Mouse (Mus musculus): Measurements from ENCODE around the gene Notum.

The Notum gene

GRCm38 (mm10) chr11:120673594-120674122 is 12.7 kb upstream of the Notum start:
- no peak for DNase-seq (ENCODE audit: low spot score)

- DNase-seq (ENCODE audit: low spot score), result peak; percentile 96
These were observed 12.0 kb upstream of the Notum start, which contains the start of gene Aspscr1 for GRCm38 (mm10) chr11:120672687-120673593. Gene Aspscr1, plus strand, starts transcription at chr11:120672973.

GRCm38 (mm10) chr11:120666617-120667016 is 5.6 kb upstream of the Notum start:
- DNase-seq (ENCODE audit: low spot score), result no peak

DNA sequence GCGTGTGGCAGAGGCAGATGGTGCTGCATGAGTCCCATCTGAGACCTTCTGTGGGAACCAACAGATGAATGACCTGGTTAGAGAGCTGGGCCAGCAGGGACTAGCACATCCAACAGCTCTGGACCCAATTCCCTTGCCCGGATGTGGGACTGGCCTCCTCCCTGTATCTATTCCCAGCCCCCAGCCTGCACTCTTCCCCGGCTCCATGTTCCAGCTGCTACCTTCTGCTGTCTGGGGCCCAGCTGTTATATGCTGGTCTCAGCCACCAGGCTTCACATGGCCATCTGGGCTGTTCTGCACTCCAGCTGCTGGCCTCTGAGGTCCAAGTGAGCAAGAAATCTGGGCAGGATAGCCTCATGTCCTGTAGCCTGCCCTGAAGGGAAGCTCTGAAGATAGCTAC is 4.4 kb upstream of the Notum start:
- no peak for DNase-seq (ENCODE audit: low spot score)

- DNase-seq (ENCODE audit: low spot score), result no peak
These were observed 2.7 kb upstream of the Notum start for GRCm38 (mm10) chr11:120663714-120664113.

DNA sequence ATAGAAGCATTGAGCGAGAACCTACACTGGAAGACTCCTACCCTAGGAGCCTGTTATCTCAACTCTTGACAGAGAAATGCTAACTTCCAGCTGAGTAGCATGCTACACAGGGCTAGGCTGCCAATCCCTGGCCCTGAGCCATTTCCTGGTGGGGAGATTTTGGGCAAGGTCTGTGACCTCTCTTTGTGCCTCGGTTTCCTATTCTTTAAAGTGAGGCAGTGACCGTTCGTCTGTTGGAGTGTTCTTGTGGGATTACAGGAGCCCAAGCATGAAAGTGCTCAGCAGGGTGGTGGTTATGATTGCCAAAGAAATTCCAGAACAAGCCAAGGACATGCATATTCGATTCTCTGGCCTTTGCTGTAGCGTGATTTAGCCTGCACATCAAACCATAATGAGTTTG is 1.8 kb upstream of the Notum start:
- DNase-seq (ENCODE audit: low spot score), result no peak

DNA sequence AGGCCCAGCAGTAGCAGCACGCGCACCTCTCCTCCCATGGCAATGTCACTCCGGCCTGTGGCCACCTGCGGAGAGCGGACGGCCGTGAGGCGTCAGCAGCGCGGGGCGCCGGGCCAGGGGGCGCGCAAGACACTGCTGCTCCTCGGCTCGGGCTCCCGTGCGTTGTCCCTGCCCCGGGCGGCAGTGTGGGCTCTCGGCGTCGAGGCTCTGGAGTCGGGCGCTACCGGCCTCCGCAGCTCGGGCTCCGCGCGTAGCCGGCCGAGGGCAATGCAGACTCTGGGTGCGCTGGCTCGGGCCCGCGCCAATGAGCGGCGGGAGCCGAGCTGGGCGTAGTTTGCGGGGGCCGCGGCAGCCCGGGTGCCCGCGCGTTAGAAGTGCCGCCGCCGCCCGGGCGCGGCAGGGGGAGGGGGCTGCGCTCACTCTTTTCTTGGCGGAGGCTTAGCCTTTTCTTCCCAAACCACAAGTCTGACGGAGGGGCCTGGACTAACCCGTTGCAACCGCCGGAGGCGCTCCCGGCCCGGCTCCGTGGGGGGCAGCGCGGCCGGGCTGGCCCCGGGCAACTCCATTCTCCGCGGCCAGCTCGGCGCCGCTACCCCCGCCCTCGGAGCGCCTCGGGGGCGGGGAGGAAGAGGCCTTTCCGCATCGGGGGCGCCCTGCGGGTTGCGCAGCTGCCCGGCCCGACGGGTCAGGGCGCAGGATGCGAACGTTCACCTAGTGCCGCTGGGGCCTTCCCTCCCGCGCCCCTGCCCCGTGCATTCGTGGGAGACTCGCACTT is 487 bp downstream of the Notum start:
- DNase-seq (ENCODE audit: low spot score), result peak; percentile 29

- no peak for DNase-seq (ENCODE audit: low spot score)
These were observed 1.3 kb downstream of the Notum start for GRCm38 (mm10) chr11:120659509-120660300.

GRCm38 (mm10) chr11:120658876-120659410 is 2.0 kb downstream of the Notum start:
- DNase-seq (ENCODE audit: low spot score), result peak; percentile 53

DNA sequence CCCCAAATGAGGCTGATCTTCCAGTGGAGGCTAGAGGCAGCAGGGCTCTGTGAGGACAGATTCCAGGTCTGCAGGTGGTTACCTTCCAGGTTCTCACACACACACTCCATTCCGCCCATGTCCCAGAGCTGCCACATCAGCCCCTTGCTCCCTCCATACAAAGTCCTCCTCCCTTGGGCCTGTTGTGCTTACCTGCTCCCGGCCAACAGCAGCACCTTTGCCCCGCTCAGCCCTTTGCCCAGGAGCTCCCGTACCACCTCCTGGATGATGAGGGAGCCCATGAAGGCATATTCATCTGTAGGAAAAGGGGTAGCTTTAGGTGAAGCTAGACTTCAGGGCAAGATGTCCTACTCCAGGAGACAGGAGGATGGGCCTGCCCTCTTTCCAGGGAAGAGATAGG is 3.7 kb downstream of the Notum start:
- DNase-seq (ENCODE audit: low spot score), result no peak

DNA sequence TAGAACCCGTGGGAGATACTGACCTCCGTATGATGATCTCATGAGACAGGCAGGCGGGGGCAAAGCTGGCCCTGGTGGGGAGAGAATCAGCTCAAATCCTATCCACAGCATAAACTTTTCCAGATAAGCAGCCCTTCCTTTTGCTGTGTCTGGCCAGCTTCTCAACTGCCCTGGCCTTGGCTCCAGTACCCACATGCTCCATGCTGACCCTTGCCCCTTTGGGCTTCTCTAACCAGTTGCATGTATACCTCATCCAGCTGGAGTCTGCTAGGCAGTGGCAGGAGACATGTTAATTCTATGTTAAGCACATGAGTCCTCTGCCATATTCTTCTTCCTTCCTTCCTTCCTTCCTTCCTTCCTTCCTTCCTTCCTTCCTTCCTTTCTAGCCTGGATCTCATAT is 6.2 kb downstream of the Notum start:
- no peak for DNase-seq (ENCODE audit: low spot score)

DNA sequence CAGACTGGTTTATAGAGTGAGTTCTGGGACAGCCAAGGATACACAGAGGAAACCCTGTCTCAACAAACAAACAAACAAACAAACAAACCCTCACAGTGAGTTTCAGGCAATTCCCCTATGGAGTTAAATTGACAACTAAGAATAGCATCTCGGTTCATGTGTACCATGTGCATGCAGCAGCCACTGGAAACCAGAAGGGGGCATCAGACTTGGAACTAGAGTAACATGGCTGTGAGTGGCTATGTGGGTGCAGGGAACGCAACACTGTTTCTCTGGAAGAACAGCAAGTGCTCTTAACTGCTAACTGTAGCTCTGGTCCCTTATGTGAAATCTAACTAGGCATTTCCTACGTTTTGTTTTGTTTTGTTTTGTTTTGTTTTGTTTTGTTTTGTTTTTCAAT is 9.1 kb downstream of the Notum start:
- no peak for DNase-seq (ENCODE audit: low spot score)

GRCm38 (mm10) chr11:120648001-120648476 is 12.9 kb downstream of the Notum start, which contains the start of gene Myadml2:
Gene Myadml2, minus strand, starts transcription at chr11:120648158.
- peak; percentile 59 for DNase-seq (ENCODE audit: low spot score)

- DNase-seq (ENCODE audit: low spot score), result no peak
These were observed 13.7 kb downstream of the Notum start for GRCm38 (mm10) chr11:120647047-120647830.

DNA sequence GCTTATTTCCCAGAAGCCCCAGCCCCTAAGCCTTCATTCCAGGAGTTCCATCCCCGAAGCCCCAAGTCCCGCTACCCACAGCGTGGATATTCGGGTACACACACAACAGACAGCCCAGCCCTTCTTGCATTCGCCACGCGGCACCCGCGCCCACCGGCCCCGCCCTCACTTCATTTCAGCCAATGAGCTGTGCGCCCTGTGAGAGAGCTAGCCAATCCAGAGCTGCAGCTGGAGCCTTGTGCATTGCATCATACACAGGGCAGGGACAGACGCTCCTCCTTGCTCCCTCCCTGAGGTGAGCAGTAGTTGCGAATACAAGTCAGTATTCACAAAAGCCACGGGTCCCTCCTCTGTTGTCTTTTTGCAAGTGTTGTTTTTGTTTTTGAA is 17.4 kb downstream of the Notum start, which contains the start of gene Pycr1:
Gene Pycr1 (minus strand): TSS at position 169 of the 387 bp plus-strand sequence.
- DNase-seq (ENCODE audit: low spot score), result peak; percentile 94

- DNase-seq (ENCODE audit: low spot score), result no peak
These were observed 17.9 kb downstream of the Notum start for GRCm38 (mm10) chr11:120642939-120643600.

DNA sequence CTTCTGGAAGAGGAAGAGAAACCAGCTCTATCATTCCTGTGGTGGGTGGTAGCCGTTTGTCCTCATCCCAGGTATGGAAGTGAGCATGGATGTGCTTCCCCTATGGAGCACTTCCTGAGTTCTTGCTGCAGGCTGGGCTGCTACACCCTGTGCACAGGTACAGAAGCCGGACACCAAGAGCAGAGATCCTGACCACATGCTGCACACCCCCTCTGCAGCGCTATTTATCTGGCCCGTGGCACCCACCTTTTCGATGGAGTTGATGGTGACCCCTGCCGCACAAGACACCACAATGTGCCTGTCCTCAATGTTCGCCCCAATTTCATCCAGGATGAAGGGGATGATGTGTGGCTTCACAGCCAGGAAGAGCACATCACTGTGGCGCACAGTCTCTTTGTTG is 19.1 kb downstream of the Notum start:
- DNase-seq (ENCODE audit: low spot score), result no peak

- no peak for DNase-seq (ENCODE audit: low spot score)
These were observed 19.7 kb downstream of the Notum start for GRCm38 (mm10) chr11:120641255-120641654.

GRCm38 (mm10) chr11:120634810-120635209 is 26.2 kb downstream of the Notum start:
- DNase-seq (ENCODE audit: low spot score), result no peak

Data from yolk sac, embryonic 10.5 days (tissue).